Mouse (Mus musculus): ENCODE results near the gene Gprc5d.
A peak's percentile ranks its signal among the peaks of the same experiment; 100 is the strongest.

Gprc5d gene

GRCm38 (mm10) chr6:135118183-135118582 is at the start of gene Gprc5d:
Gene Gprc5d (minus strand): TSS chr6:135118283.
- DNase-seq = no peak

- DNase-seq = no peak
These were observed 48.6 kb upstream of the Gprc5d start for GRCm38 (mm10) chr6:135166712-135167111.

GRCm38 (mm10) chr6:135166262-135166661 is 48.2 kb upstream of the Gprc5d start:
- DNase-seq = no peak

GRCm38 (mm10) chr6:135165706-135166105 is 47.6 kb upstream of the Gprc5d start:
- no peak for DNase-seq

- no peak for DNase-seq
These were observed 47.1 kb upstream of the Gprc5d start for GRCm38 (mm10) chr6:135165191-135165590.

- no peak for DNase-seq
These were observed 44.8 kb upstream of the Gprc5d start for GRCm38 (mm10) chr6:135162861-135163260.

- DNase-seq = no peak
These were observed 44.2 kb upstream of the Gprc5d start for GRCm38 (mm10) chr6:135162311-135162710.

- DNase-seq = no peak
These were observed 43.3 kb upstream of the Gprc5d start for GRCm38 (mm10) chr6:135161356-135161755.

GRCm38 (mm10) chr6:135158509-135158908 is 40.4 kb upstream of the Gprc5d start:
- no peak for DNase-seq

- DNase-seq = no peak
These were observed 39.4 kb upstream of the Gprc5d start for GRCm38 (mm10) chr6:135157496-135157895.

- DNase-seq = no peak
These were observed 38.5 kb upstream of the Gprc5d start for GRCm38 (mm10) chr6:135156597-135156996.

GRCm38 (mm10) chr6:135153719-135154118 is 35.6 kb upstream of the Gprc5d start:
- no peak for DNase-seq

GRCm38 (mm10) chr6:135150311-135150710 is 32.2 kb upstream of the Gprc5d start:
- peak; percentile 43 for DNase-seq

- DNase-seq = no peak
These were observed 31.6 kb upstream of the Gprc5d start for GRCm38 (mm10) chr6:135149722-135150121.

GRCm38 (mm10) chr6:135149175-135149574 is 31.1 kb upstream of the Gprc5d start:
- DNase-seq = no peak

- peak; percentile 47 for DNase-seq
These were observed 30.4 kb upstream of the Gprc5d start for GRCm38 (mm10) chr6:135148506-135148905.

GRCm38 (mm10) chr6:135145976-135146375 is 27.9 kb upstream of the Gprc5d start:
- DNase-seq = no peak

- no peak for DNase-seq
These were observed 26.4 kb upstream of the Gprc5d start for GRCm38 (mm10) chr6:135144516-135144915.

GRCm38 (mm10) chr6:135143151-135143550 is 25.1 kb upstream of the Gprc5d start:
- DNase-seq = no peak

- DNase-seq = no peak
These were observed 23.5 kb upstream of the Gprc5d start for GRCm38 (mm10) chr6:135141451-135142147.

- no peak for DNase-seq
These were observed 20.7 kb upstream of the Gprc5d start for GRCm38 (mm10) chr6:135138746-135139145.

- no peak for DNase-seq
These were observed 20.1 kb upstream of the Gprc5d start for GRCm38 (mm10) chr6:135138207-135138606.

- DNase-seq = no peak
These were observed 19.7 kb upstream of the Gprc5d start for GRCm38 (mm10) chr6:135137736-135138135.

GRCm38 (mm10) chr6:135136439-135137161 is 18.5 kb upstream of the Gprc5d start:
- no peak for DNase-seq
